Mouse (Mus musculus) embryonic fibroblast, embryonic 13.5 days (primary cell): ENCODE results near the gene Macrod2.

ENCODE experiments used
- CTCF ChIP-seq: IDR thresholded peaks from 2 replicates; pipeline ENCODE4 v1.5.1; 2011; ENCODE audit warnings: mild to moderate bottlenecking, control low read depth, low read length, moderate library complexity, borderline replicate concordance; ENCODE audit not compliant: insufficient read depth
- POLR2A ChIP-seq: IDR thresholded peaks from 2 replicates; pipeline ENCODE4 v1.6.1; 2011; ENCODE audit warnings: low read depth, mild to moderate bottlenecking, control low read depth, low read length, moderate library complexity

- TF ChIP-seq CTCF, result no peak
- no peak for TF ChIP-seq POLR2A
Observed at GRCm38 (mm10) chr2:141911831-141912447, 1516.8 kb downstream of the Macrod2 start.
